Mouse (Mus musculus) skeletal muscle tissue, adult 2 months (tissue): ENCODE data around the gene Sept9.

Experiments
- DNase-seq: peaks from one replicate; pipeline ENCODE4 v3.0.0-alpha.2; 2012; ENCODE audit warnings: low read depth, low spot score

Gene Sept9

DNA sequence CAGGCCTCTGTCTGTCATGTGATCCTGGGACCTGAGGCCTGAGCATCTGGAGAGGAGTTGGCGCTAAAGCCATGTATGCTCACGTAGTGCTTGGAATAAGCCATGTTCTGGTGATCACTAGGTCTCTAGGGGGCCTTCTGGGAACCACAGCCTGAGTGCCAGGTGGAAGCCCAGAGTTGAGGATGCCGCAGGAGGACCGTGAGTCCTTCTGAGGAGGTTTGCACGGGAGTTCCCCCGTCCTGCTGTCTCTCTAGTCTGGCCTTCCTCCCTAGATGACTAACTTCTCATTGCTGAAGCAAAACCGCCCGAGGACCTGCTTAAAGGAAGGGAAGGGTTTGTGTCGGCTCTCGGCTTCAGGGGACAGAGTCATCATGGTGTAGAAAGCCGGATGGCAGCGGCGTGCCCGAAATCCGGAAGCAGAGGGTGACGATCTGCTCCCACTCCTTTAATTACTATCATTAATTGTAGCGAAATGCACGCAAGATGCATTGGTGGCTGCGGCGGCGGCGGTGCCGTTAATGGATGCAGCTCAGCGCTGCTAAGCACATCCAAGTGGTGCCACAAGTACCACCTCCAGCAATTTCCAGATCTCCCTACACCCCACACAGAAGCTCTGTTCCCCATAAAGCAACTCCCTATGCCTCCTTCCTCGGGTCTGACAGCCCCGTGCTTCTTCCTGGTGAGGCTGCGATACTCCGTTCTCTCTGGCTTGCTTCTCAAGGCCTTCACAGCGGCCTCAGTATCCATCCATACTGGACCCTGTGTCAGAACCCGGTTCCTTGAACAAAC, 92.0 kb downstream of the Sept9 start:
- no peak for DNase-seq

DNA sequence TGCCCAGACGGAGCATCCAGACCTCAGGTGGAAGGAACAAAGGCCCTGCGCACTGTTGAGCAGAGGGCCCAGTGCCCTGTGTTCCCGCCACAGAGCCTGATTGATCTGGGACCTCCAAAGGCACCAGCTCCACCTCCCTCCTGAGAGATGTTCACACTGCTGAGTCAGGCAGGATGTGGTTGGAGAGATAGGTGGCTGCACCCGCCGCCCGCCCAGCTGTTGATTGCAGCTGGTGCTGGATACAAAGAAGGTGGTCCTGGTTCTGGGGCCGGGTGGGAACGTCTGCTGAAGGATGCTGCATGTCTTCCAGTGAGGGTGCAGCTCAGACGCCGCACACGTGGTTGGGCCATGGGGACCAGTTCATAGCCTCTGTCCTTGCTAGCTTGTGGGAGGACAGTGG, 93.0 kb downstream of the Sept9 start:
- no peak for DNase-seq

DNA sequence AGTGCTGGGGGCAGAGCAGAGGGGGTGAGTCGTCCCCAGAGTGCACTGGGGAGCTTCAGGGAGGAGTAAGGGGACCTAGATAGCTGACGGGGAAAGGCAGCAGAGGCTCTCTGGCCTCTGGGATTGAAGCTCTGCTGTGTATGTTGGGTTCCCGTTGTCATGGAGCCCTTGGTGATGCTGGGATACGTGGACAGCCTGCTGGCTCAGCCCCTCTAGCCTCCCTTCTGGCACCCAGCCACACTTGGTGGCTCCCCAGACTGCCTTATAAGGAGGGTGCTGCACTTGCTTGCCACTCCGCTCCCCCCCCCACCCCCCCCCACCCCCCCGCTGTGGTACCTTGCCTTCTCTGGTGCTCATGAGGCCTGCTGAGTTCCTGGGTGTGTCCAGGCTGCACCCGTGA, 95.8 kb downstream of the Sept9 start:
- no peak for DNase-seq

DNA sequence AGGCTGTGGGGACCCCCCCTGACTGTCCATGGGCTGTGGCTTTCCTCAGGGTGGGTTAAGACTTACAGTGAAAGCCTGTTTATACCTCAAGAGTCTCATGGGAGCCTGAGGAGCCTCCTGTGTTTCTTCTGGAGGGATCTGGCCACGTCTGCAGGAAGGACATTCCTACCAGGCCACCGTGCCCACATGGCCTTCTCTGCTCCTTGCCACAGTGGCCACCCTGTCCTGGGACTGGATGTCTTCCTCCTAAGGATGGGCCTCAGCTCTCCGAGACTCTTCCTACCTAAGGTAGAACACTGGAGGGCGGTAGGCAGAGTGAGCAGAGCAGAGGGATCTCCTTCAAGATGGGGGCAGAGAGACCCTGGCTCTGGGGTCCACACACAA, 96.6 kb downstream of the Sept9 start:
- no peak for DNase-seq

DNA sequence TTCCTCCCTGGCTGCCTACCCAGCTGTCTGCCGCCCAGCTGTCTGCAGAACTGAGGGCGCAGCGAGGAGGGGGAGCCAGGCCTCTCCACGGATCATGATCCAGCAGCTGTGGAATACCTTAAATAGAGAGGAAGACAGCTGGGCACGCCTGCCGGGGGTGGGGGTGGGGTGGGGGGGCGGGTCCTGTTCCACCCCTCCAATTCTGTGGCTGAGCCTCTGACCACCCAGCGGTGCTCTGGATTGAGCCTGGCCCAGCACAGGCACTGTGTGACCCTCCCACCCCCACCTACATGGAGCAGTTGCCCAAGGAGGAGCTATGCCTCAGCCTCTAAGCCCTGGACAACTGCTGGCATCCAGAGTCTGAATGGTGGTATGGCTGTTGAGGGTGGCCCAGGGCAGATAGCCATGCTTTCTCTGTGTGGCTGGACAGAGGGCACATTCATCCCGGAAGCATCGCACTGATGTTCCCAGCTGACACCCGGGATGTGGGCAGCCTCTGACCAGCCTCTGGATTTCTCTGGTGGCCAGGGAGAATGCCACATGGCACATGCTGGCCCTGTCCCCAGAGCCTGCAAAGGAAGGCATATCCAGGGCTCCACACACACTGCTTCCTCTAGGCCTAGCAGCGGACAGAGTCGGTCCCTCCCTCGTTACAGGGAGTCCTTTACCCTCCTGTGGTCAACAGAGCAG, 97.2 kb downstream of the Sept9 start:
- DNase-seq = no peak

DNA sequence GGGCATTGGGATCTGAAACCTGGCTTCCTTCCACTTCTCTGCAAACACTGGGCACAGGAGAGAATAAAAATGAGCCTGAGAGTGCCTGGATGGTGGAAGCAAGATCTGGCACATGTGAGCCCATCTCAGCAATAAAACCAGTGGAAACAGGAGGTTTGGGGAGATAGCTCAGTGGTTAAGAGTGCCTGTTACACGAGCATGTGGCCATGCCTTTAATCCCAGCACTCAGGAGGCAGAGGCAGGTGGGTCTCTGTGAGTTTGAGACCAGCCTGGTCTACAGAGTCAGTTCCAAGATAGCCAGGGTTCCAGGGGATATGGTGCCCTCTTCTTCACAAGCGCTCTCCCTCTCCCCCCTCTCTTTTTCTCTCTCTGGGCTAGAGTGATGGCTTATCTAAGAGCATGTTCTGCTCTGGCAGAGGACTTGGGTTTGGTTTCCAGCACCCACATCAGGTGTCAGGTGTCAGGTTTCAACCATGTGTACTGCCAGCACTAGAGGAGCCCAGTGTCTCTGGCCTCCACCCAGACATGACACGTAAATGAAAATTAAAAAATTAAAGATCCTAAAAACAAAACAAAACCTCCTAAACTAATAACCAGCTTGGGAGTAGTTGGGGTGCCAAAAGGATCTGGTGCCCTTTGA, 97.8 kb downstream of the Sept9 start:
- DNase-seq = no peak

DNA sequence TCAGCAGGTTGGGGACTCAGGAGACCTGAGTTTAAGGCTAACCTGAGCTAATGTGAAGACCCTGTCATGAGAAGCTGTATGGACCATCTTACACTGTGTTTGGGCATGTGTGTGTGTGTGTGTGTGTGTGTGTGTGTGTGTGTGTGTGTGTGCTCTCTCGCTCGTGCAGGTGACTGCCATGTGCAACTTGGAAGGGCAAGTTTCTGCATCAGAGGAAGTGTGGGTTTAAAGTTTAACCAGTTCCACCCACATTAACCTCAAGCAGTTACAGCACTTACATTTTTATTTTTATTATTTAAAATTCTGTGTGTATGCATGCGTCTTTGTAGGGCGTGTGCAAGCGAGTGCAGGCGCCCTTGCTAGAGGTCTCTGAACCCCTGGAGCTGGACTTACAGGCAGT, 100.3 kb downstream of the Sept9 start:
- DNase-seq = no peak

DNA sequence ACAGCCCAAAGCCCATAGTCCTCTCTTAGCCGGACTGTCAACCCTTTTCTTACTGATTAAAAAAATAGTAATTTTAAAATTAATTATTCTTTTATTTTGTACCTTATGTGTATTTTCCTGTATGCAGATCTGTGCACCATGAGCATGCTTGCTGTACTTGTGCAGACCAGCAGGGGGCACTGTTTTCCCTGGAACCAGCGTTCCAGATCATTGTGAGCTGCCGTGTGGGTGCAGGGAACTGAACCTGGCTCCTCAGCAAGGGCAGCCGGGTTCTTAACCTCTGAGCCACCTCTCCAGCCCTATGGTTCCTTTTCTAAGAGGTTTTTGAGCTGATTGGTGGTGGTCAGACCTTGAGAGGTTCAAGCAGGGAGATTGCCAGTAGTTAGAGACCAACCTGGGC, 101.3 kb downstream of the Sept9 start:
- DNase-seq = no peak

DNA sequence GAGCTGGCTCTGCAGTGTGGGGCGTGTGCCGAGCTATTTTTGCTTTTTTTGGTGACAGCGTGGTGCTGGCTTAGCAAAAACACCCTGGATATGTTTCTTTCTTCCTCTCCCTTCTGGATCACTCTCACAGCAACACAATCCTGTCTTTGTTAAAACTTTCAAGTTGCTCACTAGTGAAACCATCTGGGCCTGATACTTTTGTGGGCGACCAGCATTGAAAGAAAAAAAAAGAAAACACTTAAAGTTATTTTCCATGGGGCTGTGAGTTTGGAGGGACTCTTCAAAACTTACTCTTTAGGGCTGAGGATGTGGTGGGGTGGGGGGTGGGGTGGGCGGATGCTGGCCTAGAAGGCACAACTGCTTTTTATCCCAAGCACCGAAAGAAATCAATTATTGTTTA, 102.3 kb downstream of the Sept9 start:
- no peak for DNase-seq

DNA sequence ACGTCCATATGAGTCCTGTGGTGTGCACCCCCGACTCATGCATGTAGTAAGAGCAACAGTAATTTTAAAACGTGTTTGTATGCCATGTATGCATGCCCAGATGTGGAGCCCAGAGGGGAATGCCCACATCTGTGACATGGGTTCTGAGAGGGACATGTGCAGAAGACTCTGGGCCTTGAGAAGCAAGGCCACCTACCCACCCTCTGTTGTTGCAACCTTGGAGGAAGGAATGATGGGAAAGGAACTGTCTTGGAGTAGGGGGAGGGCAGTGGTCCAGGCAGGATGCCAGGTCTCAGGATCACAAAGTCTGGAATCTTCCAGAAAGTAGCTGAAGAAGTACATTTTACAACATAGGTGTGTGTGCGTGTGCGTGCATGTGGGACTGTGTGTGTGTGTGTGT, 102.9 kb downstream of the Sept9 start:
- no peak for DNase-seq

DNA sequence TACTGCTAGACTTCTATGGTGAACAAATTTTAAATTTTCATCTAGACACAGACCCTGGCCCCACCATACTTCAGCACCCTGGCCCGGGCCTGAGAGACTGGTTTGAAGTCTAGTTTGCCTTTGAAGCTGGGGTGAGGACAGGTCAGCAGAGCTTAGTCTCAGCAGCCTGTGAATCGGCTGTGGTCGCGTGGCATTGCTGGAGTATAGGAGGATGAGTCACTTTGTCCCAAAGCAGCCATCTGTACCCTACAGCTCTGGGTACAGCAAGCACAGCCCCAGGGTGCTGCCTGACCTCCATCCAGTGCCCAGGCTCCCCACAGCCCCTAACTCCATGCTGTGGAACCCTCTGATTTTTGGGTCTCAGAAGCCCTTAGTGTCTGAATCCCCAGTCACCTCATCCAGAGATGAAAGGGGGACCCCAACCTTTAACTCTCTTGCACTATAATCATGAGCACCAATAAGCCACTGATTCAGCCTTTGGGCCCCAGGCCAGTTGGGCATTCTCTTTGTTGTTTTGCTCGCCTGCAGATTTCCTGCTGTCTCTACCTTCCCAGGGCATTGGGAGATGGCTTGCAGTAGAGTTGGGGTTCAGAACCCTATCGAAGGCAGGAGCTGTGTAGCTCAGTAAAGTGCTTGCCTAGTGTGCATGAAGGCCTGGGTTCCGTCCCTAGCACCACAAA, 106.2 kb downstream of the Sept9 start:
- DNase-seq = no peak

DNA sequence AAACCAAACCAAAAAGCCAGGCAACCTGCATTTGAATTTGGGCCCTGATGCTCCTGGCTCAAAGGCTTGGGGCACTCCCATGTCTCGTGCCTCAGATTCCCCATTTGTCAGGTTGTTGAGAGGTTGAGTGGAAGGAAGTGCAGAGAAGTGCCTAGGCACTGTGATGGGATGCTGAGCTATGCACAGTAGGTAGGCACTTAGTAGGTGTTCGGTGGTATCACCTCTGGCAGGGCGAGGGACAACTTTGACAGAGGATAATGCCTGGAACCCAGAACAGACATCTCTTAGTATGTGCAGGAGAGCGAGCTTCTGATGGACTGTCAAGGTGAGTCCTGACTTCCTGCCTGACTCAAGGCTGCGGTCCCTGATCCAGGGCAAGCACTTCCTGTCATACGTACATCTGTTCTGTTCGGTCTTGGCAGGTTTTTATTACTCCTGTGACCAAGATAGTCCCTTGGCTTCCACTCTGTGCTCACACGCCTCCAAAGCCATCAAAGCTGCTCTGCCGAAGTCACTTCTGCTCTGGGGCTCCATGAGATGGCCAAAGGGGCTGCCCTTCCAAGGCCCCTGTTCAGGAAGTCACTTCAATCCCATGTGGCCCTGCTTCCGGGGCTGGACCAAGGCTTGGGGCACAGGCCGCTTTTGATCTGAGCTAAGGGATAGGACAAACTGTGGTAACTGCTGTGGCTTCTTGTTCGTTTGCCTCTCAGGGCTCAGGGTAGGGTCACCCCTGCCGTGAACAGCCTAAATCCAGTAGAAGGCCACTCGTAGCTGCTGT, 107.0 kb downstream of the Sept9 start:
- DNase-seq = no peak

DNA sequence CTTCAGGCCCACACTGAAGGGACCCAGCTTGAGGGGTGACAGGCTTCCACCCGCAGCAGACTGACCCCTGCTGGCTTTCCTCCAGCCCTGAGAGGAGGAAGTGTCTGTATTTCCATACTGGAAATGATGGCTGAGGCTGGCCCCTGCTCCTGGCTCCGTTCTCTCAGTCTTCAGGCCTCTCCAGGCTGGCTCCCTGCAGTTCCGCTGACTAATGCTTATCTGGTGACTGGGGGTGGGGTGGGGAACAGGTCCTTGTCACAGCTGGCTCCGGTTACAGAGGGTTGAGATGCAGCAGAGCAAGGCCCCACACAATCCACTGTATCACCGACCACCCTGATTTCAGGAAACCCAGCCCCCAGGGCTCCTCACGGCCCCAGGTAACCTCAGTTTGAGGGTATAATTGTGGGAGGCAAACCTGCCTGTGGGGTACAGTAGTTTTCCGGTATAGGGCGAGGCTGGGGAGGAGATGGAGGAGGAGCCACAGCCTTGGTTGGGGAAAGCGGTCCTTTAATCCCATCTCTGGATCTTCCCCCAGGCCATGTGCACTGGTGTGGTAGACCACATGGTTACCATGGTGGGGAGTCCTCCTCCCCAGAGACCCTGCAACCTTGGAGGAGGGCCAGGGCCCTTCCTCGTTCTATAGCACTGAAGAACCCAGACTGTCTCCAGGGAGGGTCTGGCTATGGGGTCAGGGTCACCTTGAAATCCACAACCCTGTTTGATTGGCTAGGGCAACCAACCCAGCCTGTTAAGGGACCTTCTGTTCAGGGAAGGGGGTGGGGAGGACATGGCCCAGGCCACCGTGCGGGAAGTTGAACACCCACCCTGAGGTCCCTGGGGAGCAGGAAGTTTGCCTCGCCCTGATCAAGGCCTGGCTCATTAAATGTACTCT, 108.7 kb downstream of the Sept9 start:
- no peak for DNase-seq

DNA sequence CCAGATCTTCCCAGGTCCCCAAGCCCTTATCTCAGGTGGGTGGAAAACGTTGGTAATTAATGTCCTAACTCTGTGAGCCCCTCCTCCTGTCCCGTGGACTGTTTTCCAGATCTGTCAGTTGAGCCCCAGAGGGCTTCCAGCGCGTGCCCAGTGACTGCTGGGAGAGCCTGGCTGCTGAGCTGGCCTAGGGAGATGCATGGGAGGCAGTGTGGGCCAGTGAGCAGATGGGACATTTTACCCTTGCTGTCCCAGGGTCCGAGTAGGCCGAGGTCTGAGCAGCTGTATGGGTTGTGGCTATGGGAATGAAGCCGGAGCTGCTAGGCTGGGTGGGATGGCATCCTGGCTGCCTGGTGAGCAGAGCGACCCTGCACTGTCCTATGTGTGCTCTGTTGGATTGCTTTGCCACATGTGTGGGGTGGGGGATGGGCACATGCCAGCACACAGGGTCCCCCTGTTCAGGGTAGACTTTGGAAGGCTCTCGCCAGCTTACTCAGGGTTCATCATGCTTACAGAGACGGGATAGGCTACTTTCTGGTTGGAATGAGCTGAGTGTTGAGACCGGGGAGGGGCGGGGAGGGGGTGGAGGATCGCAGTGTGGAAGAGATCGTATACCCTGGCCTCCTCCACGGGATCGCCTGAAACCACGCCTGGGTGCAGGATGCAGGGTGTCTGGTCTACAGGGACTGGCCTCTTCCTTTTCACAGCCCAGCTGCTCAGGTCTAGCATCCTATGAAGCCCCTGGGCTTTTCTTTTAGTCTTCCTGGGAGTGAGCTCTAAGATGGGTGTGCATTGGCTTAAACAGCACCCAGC, 109.9 kb downstream of the Sept9 start:
- no peak for DNase-seq

DNA sequence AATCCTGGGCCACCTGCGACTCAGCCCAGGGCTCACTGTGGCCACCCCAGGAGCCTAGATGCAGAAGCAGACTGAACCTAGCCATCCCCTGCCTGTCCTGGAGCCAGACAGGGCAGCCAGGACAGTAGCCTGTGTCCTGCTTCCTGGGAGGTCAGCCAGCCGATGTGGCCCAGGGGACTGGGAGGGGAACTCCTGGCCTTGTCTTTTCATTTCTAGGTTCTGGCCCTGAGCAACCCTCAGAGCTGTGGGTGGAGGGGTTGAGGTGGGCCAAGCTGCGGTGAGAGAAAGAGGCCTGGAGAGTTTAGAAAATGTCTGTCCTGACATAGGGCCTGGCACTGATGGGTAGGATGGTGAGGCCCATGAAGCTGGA, 110.4 kb downstream of the Sept9 start:
- no peak for DNase-seq

DNA sequence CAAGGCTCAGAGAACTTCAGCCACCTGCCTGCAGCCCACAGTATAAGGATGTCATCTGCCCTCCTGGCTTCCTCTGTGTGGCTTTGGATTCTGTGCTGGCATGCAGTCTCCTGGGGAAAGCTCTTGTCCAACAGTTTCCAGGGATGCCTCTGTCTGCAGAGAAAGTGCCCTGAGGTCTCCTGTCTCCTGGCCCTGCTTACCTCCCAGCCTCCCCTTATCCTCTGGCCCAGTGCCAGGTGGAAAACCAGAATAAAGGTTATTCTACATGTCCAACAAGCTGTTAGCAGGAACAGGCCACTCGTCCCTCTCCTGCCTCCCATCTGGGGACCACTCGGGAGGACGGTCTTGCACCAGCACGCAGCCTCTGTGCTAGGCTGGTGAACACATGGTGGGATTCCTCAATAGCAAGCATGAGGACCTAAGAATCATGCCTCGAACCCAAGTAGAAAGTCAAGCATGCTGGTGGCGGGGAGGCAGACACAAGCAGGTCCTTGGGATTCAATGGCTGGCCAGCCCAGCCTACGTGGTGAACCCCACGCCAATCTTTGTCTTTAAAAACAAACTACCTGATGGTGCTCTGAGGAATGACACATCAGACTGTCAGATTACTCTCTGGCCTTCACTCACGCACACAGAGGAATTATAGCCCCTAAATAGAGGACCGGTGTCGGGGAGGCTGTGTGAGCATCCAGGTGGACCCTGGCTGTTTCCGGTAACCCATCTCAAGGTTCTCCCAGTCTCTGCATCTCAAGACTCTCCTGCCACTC, 111.1 kb downstream of the Sept9 start:
- no peak for DNase-seq

DNA sequence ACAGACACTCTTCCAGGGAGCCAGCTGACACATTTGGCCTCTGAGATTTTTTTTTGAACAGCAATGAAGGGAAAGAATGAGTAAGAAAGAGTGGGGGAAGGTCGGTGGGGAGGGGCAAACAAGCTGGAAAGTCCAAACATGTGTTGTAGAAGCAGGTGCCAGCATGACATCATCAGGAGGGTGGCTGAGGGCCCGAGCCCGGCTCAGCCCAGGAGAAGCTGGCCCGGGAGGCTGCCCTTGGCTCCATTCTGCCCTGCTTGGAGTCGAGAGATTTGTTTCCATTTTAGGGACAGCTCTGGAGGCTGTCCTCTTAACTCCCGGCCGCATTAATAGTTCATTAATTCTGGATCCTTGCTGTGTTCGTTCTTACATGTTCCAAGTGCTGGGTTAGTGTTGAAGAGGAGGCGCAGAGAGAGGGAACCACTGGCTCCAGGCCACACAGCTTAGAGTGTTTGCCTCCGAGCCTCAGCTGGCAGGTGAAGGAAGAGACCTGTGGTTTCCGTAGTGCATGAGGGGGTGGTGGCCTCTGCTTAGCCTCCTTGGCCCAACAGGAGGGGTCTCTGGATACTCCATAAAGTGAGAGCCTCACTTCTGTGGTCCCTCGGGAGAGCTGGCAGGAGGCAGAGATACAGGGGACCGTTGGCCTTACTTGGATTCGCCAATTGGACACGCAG, 111.8 kb downstream of the Sept9 start:
- peak; percentile 71 for DNase-seq
